Comparison of ENCODE assay signal across 13 mouse cellular contexts in the genomic region with DNA sequence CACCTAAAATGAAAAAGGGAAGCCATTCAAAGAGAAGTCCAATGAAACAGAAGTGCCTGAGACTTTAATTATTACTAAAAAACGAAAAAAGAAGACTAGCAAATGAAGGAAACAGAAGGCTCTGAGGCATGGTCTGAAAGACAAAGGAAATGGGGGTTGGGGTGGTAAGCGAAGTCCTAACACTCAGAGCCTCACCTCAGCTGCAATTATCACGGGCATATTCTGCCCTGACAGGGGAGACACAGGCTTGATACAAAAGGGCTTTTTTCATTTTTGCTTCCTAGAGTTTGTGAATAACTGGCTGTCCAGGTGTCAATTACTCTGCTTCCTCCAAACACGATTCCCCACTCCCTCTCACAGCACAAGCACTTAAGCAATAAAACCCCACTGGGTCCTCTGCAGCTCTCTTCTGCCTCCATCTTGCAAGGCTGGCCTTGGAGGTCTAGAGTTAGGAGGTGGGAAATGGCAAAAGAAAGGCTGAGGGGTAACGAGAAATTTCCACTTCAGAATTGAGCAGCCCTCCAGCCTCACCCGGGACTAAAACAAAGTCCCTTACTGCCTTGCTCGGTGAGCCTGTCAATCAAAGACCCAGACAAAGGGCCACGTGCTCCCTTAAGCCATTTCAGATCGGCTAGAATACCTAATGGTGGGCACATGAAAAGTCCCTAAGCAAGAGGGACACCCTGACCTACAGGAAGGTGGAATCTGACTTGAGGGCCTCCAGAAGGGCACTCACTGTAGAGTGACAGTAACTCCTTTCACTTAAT.
DNase-seq lines count a peak whose midpoint lies in the region; ATAC-seq and TF ChIP-seq lines count a peak whose summit lies in the region.
"Had no signal": no experiment of that assay in that cellular context is flagged by ENCODE, and none has a peak within 500 bp of the region (broad histone marks: within the 10 kb centered on the region; RNA-seq: fewer than 3 reads in every experiment).

No protein-coding gene starts in this region.

- no peak for TF ChIP-seq POLR2A in brain, embryonic 14.5 days (IDR thresholded peaks at IDR 0.05; ENCODE audit: borderline replicate concordance, extremely low read depth, insufficient read depth, insufficient read length, poor library complexity, severe bottlenecking)

- no peak for DNase-seq in heart, embryonic 10.5 days (ENCODE audit: low spot score)
- no peak for DNase-seq in heart, adult 18-20 months
- peak; percentile 65 for DNase-seq in brain, embryonic 14.5 days (ENCODE audit: low read depth)
- peak; percentile 39 for DNase-seq in forebrain, embryonic 14.5 days (ENCODE audit: low spot score)
- peak; percentile 44 for DNase-seq in midbrain, embryonic 14.5 days
- DNase-seq in lung, adult 18-20 months = no peak
- no peak for DNase-seq in right cerebral cortex, postnatal 25 days
- no peak for DNase-seq in adrenal gland, adult 8-10 months
- DNase-seq: cerebellum, adult 18-20 months; embryo, embryonic 11 days; heart, postnatal 10 days; kidney, postnatal 10 days had no signal

- H3K4me1 ChIP-seq in heart, embryonic 10.5 days = 0 out of 2 replicates have a peak, but pooled peaks cover 6% of the 10 kb centered on the region
- H3K4me1 ChIP-seq in forebrain, embryonic 14.5 days (ENCODE audit: control insufficient read depth, insufficient read depth, low read length) = peaks cover 7% of the 10 kb centered on the region
- H3K4me1 ChIP-seq in midbrain, embryonic 14.5 days (ENCODE audit: control insufficient read depth, insufficient read depth, low read length) = peaks cover 8% of the 10 kb centered on the region
- H3K4me1 ChIP-seq: lung, embryonic 15.5 days had no signal

- no peak overlapping the region for H3K4me2 ChIP-seq in forebrain, embryonic 14.5 days (ENCODE audit: low read length)
- no peak overlapping the region for H3K4me2 ChIP-seq in midbrain, embryonic 14.5 days (ENCODE audit: low read length)
- H3K4me2 ChIP-seq: lung, embryonic 15.5 days had no signal

- no peaks in the 10 kb centered on the region for H3K36me3 ChIP-seq in heart, embryonic 10.5 days
- no peaks in the 10 kb centered on the region for H3K36me3 ChIP-seq in forebrain, embryonic 14.5 days (ENCODE audit: control insufficient read depth, insufficient read depth, low read length)
- no peaks in the 10 kb centered on the region for H3K36me3 ChIP-seq in midbrain, embryonic 14.5 days (ENCODE audit: control insufficient read depth, insufficient read depth, low read length)
- H3K36me3 ChIP-seq: lung, embryonic 15.5 days had no signal

- 0 out of 2 replicates have a peak overlapping the region, but pooled peaks have one; percentile 33 for H3K27ac ChIP-seq in heart, embryonic 10.5 days
- peak overlapping the region; percentile 30 for H3K27ac ChIP-seq in forebrain, embryonic 14.5 days (ENCODE audit: low read depth, low read length)
- H3K27ac ChIP-seq in midbrain, embryonic 14.5 days (replicated peaks; ENCODE audit: low read depth, low read length) = 0 out of 2 replicates have a peak overlapping the region, but pooled peaks have one; percentile 3
- H3K27ac ChIP-seq: lung, embryonic 15.5 days had no signal

- peak; percentile 34; the same call in 1 of the 2 replicates for ATAC-seq in forebrain, embryonic 14.5 days
- no peak for ATAC-seq in midbrain, embryonic 14.5 days (ENCODE audit: low FRiP score, low TSS enrichment)

- WGBS in heart, embryonic 10.5 days = 48% methylated on average over 9 of the region's 9 CpGs
- 9% methylated on average over 9 of the region's 9 CpGs for WGBS in forebrain, embryonic 14.5 days
- WGBS in midbrain, embryonic 14.5 days = 20% methylated on average over 9 of the region's 9 CpGs

- TF ChIP-seq CTCF in brain, embryonic 14.5 days (IDR thresholded peaks at IDR 0.05; ENCODE audit: borderline replicate concordance, extremely low read depth, insufficient read depth, insufficient read length) = no peak

- no peak overlapping the region for H3K9ac ChIP-seq in forebrain, embryonic 14.5 days (ENCODE audit: low read length)
- H3K9ac ChIP-seq in midbrain, embryonic 14.5 days (replicated peaks; ENCODE audit: low read length) = no peak overlapping the region
- H3K9ac ChIP-seq: lung, embryonic 15.5 days had no signal

- no peaks in the 10 kb centered on the region for H3K27me3 ChIP-seq in heart, embryonic 10.5 days (ENCODE audit: insufficient read depth, poor library complexity, severe bottlenecking)
- H3K27me3 ChIP-seq in forebrain, embryonic 14.5 days (replicated peaks; ENCODE audit: control insufficient read depth, insufficient read depth, low read length) = no peaks in the 10 kb centered on the region
- H3K27me3 ChIP-seq in midbrain, embryonic 14.5 days (ENCODE audit: control insufficient read depth, insufficient read depth, low read length) = no peaks in the 10 kb centered on the region
- H3K27me3 ChIP-seq: lung, embryonic 15.5 days had no signal

- no peaks in the 10 kb centered on the region for H3K9me3 ChIP-seq in heart, embryonic 10.5 days
- H3K9me3 ChIP-seq in forebrain, embryonic 14.5 days (replicated peaks; ENCODE audit: control insufficient read depth, low read length) = no peaks in the 10 kb centered on the region
- H3K9me3 ChIP-seq in midbrain, embryonic 14.5 days (ENCODE audit: control insufficient read depth, low read length) = no peaks in the 10 kb centered on the region
- H3K9me3 ChIP-seq: lung, embryonic 15.5 days had no signal

- no peak overlapping the region for H3K4me3 ChIP-seq in heart, embryonic 10.5 days
- H3K4me3 ChIP-seq in forebrain, embryonic 14.5 days (ENCODE audit: low read depth, low read length) = no peak overlapping the region
- no peak overlapping the region for H3K4me3 ChIP-seq in midbrain, embryonic 14.5 days (replicated peaks; ENCODE audit: low read depth, low read length)
- H3K4me3 ChIP-seq: lung, embryonic 15.5 days had no signal

Comparison
In these comparisons a context has a peak if more than half of its experiments do, and no peak if none do; other contexts are left out.
1. DNase-seq: peak in brain, embryonic 14.5 days (single experiment), forebrain, embryonic 14.5 days (single experiment) and midbrain, embryonic 14.5 days (single experiment); none in heart, embryonic 10.5 days (single experiment), heart, adult 18-20 months (0 of 2), lung, adult 18-20 months (0 of 2), right cerebral cortex, postnatal 25 days (single experiment) and adrenal gland, adult 8-10 months (single experiment).
2. Peak in every context shown above with its lines, with median percentiles within 50 percentile points of each other: H3K27ac ChIP-seq.